Mouse (Mus musculus): ENCODE data around the gene Shisa5. TPM values are rescaled to one million over a fixed set of nuclear protein-coding genes. Genes with fewer than 3 reads are reported as not detected.

Shisa5 gene
- total RNA-seq, 2 experiments from 2014 or later: 56.5 to 58.4 TPM

DNA sequence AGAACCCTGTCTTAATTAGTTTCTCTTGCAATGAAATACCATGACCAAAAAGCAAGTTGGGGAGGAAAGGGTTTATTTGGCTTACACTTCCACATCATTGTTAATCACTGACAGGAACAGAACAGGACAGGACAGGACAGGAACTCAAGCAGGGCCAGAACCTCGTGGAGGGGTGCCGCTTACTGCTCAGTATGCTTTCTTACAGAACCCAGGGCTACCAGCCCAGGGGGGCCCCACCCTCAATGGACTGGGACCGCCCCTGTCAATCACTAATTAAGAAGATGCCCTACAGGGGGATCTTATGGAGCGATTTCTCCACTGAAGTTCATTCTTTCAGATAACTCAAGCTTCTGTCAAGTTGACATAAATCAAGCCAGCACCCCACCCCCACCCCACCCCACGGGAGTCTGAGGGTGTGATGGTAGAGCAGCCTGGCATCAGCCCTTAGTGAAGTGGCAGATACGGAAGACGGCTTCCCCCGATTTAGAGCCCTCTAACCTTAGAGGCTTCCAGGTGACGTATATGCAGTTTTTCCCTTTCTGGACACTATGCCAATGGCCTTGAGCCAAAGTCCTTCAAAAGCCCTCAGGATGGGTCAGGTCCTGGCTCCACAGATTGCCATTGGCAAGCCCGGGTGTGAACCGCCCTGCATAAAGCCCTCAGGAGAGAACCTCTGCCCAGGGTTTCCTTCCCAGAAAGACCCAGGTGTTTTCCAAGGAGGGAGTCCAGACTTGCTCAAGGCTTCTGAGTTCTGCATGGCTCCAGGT, 55.6 kb downstream of the Shisa5 start:
- Histone ChIP-seq H3K27ac (peak overlapping the region; percentile 91; the same call in 1 of the 2 replicates), H3K4me3 (no peak overlapping the region)
- TF ChIP-seq CTCF (conservative IDR thresholded peaks at IDR 0.05): no peak
- no peak for DNase-seq (ENCODE audit: low spot score in 2 of 2)

DNA sequence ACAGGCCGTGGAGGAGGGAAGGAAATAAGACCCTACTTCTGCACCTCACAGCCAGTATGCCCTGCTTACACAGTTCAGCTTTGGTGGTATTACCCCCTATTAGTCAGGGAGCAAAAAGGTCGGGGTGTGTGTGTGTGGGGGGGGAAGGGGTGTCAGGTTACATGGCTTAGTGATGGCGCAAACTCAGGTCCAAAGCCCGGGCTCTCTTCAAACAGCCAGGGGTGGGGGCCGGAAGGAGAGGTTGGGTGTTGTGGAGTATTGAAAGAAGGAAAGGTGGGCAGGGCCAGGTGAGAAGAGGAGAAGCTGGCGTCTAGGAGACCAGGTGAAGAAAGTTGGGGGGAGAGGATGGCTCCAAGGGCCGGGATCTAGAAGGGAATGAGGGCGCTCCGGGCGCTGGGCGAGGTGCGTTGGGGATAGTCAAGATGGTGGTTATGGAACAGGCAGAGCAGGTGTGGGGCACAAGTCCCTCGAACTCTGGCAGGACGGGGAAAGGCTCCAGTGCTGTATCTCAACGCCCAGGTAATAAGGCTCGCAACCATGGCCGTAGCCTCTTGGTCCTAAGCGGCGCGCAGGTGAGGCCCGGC, 56.3 kb downstream of the Shisa5 start:
- DNase-seq (ENCODE audit: low spot score in 2 of 2): no peak
- peak overlapping the region; percentile 91 for H3K27ac ChIP-seq
- peak overlapping the region; percentile 83 for H3K4me3 ChIP-seq
- TF ChIP-seq CTCF (conservative IDR thresholded peaks at IDR 0.05): no peak

GRCm38 (mm10) chr9:109095137-109095982, 57.0 kb downstream of the Shisa5 start, which contains the start of gene Plxnb1:
TSS of gene Plxnb1 (plus strand) at chr9:109095389.
- peak; percentile 66 to 67 for DNase-seq (ENCODE audit: low spot score in 2 of 2)
- TF ChIP-seq CTCF (conservative IDR thresholded peaks at IDR 0.05): no peak
- peak within 1 kb of the TSS; percentile 91 for H3K27ac ChIP-seq
- H3K4me3 ChIP-seq: peak within 1 kb of the TSS; percentile 83

DNA sequence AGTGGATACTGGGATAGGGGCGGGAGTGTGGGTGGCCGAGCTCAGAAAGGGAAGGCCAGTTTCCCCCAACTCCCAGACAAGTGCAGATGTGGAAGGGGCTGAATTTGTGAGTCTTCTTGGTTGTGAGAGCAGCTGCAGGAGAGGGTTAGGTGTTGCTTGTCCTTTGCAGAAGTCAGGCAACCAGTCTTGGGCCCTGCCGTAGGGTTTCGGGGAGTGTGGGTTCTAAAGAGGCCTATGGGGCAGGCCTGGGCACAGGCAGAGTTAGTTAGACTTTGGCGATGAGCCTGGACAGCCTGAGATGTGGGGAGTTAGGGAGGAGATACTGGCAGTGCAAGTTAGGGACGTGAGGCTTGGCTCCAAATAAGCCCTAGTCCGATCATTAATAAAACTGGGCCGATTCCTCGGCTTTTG, 57.9 kb downstream of the Shisa5 start:
- H3K27ac ChIP-seq: peak overlapping the region; percentile 91
- DNase-seq (ENCODE audit: low spot score in 2 of 2): no peak
- H3K4me3 ChIP-seq: peak overlapping the region; percentile 83
- no peak for TF ChIP-seq CTCF (conservative IDR thresholded peaks at IDR 0.05)

DNA sequence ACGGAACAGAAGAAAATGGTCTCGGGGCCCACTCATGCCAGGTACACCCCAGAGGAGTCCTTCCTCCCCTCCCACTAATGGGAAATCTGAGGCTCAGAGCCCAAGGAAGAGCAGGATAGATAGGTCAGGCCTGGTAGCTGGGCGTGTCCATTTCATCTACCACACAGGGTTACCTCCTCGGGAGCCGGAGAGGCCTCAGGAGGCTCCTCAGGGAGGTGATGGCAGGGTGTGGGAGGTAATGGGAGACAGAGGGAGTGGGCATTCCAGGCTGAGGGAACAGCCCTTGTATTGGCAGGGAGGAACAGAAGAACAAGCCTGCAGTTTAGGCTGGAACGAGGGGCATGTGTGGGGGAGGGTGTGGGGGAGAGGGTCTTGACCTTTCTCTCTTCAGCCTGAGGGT, 58.5 kb downstream of the Shisa5 start:
- peak overlapping the region; percentile 83 for H3K4me3 ChIP-seq
- no peak for DNase-seq (ENCODE audit: low spot score in 2 of 2)
- TF ChIP-seq CTCF (conservative IDR thresholded peaks at IDR 0.05): no peak

GRCm38 (mm10) chr9:109097291-109097690, 58.9 kb downstream of the Shisa5 start:
- Histone ChIP-seq H3K27ac (peak overlapping the region; percentile 91), H3K4me3 (peak overlapping the region; percentile 83)
- DNase-seq (ENCODE audit: low spot score in 2 of 2): no peak
- TF ChIP-seq CTCF (conservative IDR thresholded peaks at IDR 0.05): no peak

More for the DNA sequence above, 58.5 kb downstream of the Shisa5 start:
- peak overlapping the region; percentile 91 for H3K27ac ChIP-seq

- Histone ChIP-seq H3K4me3 (peak overlapping the region; percentile 35), H3K27ac (peak overlapping the region; percentile 91)
- peak; percentile 74 to 89 for DNase-seq (ENCODE audit: low spot score in 2 of 2)
- TF ChIP-seq CTCF (conservative IDR thresholded peaks at IDR 0.05): peak; percentile 28
These were observed 59.5 kb downstream of the Shisa5 start for GRCm38 (mm10) chr9:109097831-109098230.

GRCm38 (mm10) chr9:109098366-109098765, 60.0 kb downstream of the Shisa5 start:
- TF ChIP-seq CTCF (conservative IDR thresholded peaks at IDR 0.05): no peak
- Histone ChIP-seq H3K4me3 (peak overlapping the region; percentile 35), H3K27ac (peak overlapping the region; percentile 89)
- no peak for DNase-seq (ENCODE audit: low spot score in 2 of 2)

GRCm38 (mm10) chr9:109098969-109099368, 60.6 kb downstream of the Shisa5 start:
- peak; percentile 48 to 49 for DNase-seq (ENCODE audit: low spot score in 2 of 2)
- peak overlapping the region; percentile 35 for H3K4me3 ChIP-seq
- no peak for TF ChIP-seq CTCF (conservative IDR thresholded peaks at IDR 0.05)
- H3K27ac ChIP-seq: peak overlapping the region; percentile 89

DNA sequence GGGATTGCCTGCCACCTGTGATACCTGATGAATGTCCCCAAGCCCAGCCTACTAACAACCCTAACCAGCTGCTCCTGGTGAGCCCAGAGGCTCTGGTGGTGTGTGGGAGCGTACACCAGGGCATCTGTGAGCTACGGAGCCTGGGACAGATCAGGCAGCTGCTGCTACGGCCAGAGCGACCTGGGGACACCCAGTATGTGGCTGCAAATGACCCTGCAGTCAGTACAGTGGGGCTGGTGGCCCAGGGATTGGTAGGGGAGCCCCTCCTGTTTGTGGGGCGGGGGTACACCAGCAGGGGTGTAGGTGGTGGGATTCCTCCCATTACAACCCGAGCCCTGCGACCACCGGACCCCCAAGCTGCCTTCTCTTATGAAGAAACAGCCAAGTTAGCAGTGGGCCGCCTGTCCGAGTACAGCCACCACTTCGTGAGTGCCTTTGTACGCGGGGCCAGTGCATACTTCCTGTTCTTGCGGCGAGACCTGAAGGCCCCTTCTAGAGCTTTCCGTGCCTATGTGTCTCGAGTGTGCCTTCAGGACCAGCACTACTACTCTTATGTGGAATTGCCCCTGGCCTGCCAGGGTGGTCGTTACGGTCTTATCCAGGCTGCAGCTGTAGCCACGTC, 62.1 kb downstream of the Shisa5 start:
- Histone ChIP-seq H3K27ac (peak overlapping the region; percentile 39; the same call in 1 of the 2 replicates), H3K4me3 (no peak overlapping the region)
- TF ChIP-seq CTCF (conservative IDR thresholded peaks at IDR 0.05): no peak
- no peak for DNase-seq (ENCODE audit: low spot score in 2 of 2)

GRCm38 (mm10) chr9:109101933-109102445, 63.6 kb downstream of the Shisa5 start:
- Histone ChIP-seq H3K4me3 (no peak overlapping the region), H3K27ac (no peak overlapping the region)
- no peak for DNase-seq (ENCODE audit: low spot score in 2 of 2)
- no peak for TF ChIP-seq CTCF (conservative IDR thresholded peaks at IDR 0.05)

GRCm38 (mm10) chr9:109102541-109102940, 64.2 kb downstream of the Shisa5 start:
- no peak for TF ChIP-seq CTCF (conservative IDR thresholded peaks at IDR 0.05)
- Histone ChIP-seq H3K4me3 (no peak overlapping the region), H3K27ac (no peak overlapping the region)
- no peak for DNase-seq (ENCODE audit: low spot score in 2 of 2)
